Mouse (Mus musculus): ENCODE measurements at regions not wholly inside any gene's neighbourhood (a gene's known extent, or its start where the extent isn't known, plus 50 kb on each side); places are given as distances from the start of the nearest gene placed in this dataset.

GRCm38 (mm10) chr2:75112751-75113150, 287.1 kb downstream of the Mtx2 start:
- no peak for ATAC-seq (replicated peaks; ENCODE audit: insufficient number of reproducible peaks, low FRiP score, low TSS enrichment, low read depth)
- WGBS: 91% methylated on average over 9 of the region's 9 CpGs
- Histone ChIP-seq H3K9me3 (replicated peaks; ENCODE audit: control insufficient read depth, low read length) (no peaks in the 10 kb centered on the region), H3K4me1 (ENCODE audit: control insufficient read depth, insufficient read depth, low read length) (no peaks in the 10 kb centered on the region), H3K36me3 (replicated peaks; ENCODE audit: control insufficient read depth, insufficient read depth, low read depth, low read length) (no peaks in the 10 kb centered on the region), H3K4me3 (ENCODE audit: low read depth, low read length) (no peak overlapping the region), H3K9ac (replicated peaks; ENCODE audit: low read length) (no peak overlapping the region), H3K27me3 (ENCODE audit: control insufficient read depth, insufficient read depth, low read length) (no peaks in the 10 kb centered on the region), H3K27ac (replicated peaks; ENCODE audit: low read depth, low read length) (no peak overlapping the region), H3K4me2 (ENCODE audit: low read depth, low read length) (no peak overlapping the region)
- no peak for DNase-seq (ENCODE audit: low spot score)

- Histone ChIP-seq H3K27ac (replicated peaks; ENCODE audit: low read depth, low read length) (no peak overlapping the region), H3K27me3 (ENCODE audit: control insufficient read depth, insufficient read depth, low read length) (no peaks in the 10 kb centered on the region), H3K36me3 (replicated peaks; ENCODE audit: control insufficient read depth, insufficient read depth, low read depth, low read length) (no peaks in the 10 kb centered on the region), H3K9me3 (replicated peaks; ENCODE audit: control insufficient read depth, low read length) (no peaks in the 10 kb centered on the region), H3K9ac (replicated peaks; ENCODE audit: low read length) (no peak overlapping the region), H3K4me1 (ENCODE audit: control insufficient read depth, insufficient read depth, low read length) (no peaks in the 10 kb centered on the region), H3K4me3 (ENCODE audit: low read depth, low read length) (no peak overlapping the region), H3K4me2 (ENCODE audit: low read depth, low read length) (no peak overlapping the region)
- 49% methylated on average over 6 of the region's 6 CpGs for WGBS
- DNase-seq (ENCODE audit: low spot score) (no peak), ATAC-seq (replicated peaks; ENCODE audit: insufficient number of reproducible peaks, low FRiP score, low TSS enrichment, low read depth) (no peak)
Observed at GRCm38 (mm10) chr2:75114375-75114774, 288.8 kb downstream of the Mtx2 start.

- no peak for ATAC-seq (replicated peaks; ENCODE audit: insufficient number of reproducible peaks, low FRiP score, low TSS enrichment, low read depth)
- no peak overlapping the region for H3K27ac ChIP-seq (replicated peaks; ENCODE audit: low read depth, low read length)
- 81% methylated on average over 8 of the region's 8 CpGs for WGBS
- H3K4me3 ChIP-seq (ENCODE audit: low read depth, low read length): no peak overlapping the region
- H3K9ac ChIP-seq (replicated peaks; ENCODE audit: low read length): no peak overlapping the region
- no peaks in the 10 kb centered on the region for H3K36me3 ChIP-seq (replicated peaks; ENCODE audit: control insufficient read depth, insufficient read depth, low read depth, low read length)
- no peaks in the 10 kb centered on the region for H3K9me3 ChIP-seq (replicated peaks; ENCODE audit: control insufficient read depth, low read length)
- no peak for DNase-seq (ENCODE audit: low spot score)
- no peak overlapping the region for H3K4me2 ChIP-seq (ENCODE audit: low read depth, low read length)
- H3K27me3 ChIP-seq (ENCODE audit: control insufficient read depth, insufficient read depth, low read length): no peaks in the 10 kb centered on the region
- H3K4me1 ChIP-seq (ENCODE audit: control insufficient read depth, insufficient read depth, low read length): no peaks in the 10 kb centered on the region
Observed at GRCm38 (mm10) chr2:75118348-75118926, 292.8 kb downstream of the Mtx2 start.

- ATAC-seq (replicated peaks; ENCODE audit: insufficient number of reproducible peaks, low FRiP score, low TSS enrichment, low read depth): no peak
- no peak overlapping the region for H3K27ac ChIP-seq (replicated peaks; ENCODE audit: low read depth, low read length)
- H3K4me1 ChIP-seq (ENCODE audit: control insufficient read depth, insufficient read depth, low read length): no peaks in the 10 kb centered on the region
- H3K4me3 ChIP-seq (ENCODE audit: low read depth, low read length): no peak overlapping the region
- no peak overlapping the region for H3K9ac ChIP-seq (replicated peaks; ENCODE audit: low read length)
- no peaks in the 10 kb centered on the region for H3K36me3 ChIP-seq (replicated peaks; ENCODE audit: control insufficient read depth, insufficient read depth, low read depth, low read length)
- WGBS: 89% methylated on average over 9 of the region's 9 CpGs
- H3K27me3 ChIP-seq (ENCODE audit: control insufficient read depth, insufficient read depth, low read length): no peaks in the 10 kb centered on the region
- DNase-seq (ENCODE audit: low spot score): no peak
- no peaks in the 10 kb centered on the region for H3K9me3 ChIP-seq (replicated peaks; ENCODE audit: control insufficient read depth, low read length)
- H3K4me2 ChIP-seq (ENCODE audit: low read depth, low read length): no peak overlapping the region
Observed at GRCm38 (mm10) chr2:75119599-75119998, 294.0 kb downstream of the Mtx2 start.

- WGBS: 80% methylated on average over 10 of the region's 10 CpGs
- ATAC-seq (replicated peaks; ENCODE audit: insufficient number of reproducible peaks, low FRiP score, low TSS enrichment, low read depth) (no peak), DNase-seq (ENCODE audit: low spot score) (no peak)
- Histone ChIP-seq H3K9me3 (replicated peaks; ENCODE audit: control insufficient read depth, low read length) (no peaks in the 10 kb centered on the region), H3K4me3 (ENCODE audit: low read depth, low read length) (no peak overlapping the region), H3K27me3 (ENCODE audit: control insufficient read depth, insufficient read depth, low read length) (peaks cover 21% of the 10 kb centered on the region), H3K27ac (replicated peaks; ENCODE audit: low read depth, low read length) (no peak overlapping the region), H3K4me2 (ENCODE audit: low read depth, low read length) (no peak overlapping the region), H3K9ac (replicated peaks; ENCODE audit: low read length) (no peak overlapping the region), H3K4me1 (ENCODE audit: control insufficient read depth, insufficient read depth, low read length) (peaks cover 6% of the 10 kb centered on the region), H3K36me3 (replicated peaks; ENCODE audit: control insufficient read depth, insufficient read depth, low read depth, low read length) (no peaks in the 10 kb centered on the region)
Observed at GRCm38 (mm10) chr2:75133298-75134080, 307.9 kb downstream of the Mtx2 start.

GRCm38 (mm10) chr2:75136618-75137017, 311.0 kb downstream of the Mtx2 start:
- Histone ChIP-seq H3K27me3 (ENCODE audit: control insufficient read depth, insufficient read depth, low read length) (peaks cover 28% of the 10 kb centered on the region), H3K4me1 (ENCODE audit: control insufficient read depth, insufficient read depth, low read length) (peaks cover 6% of the 10 kb centered on the region), H3K4me2 (ENCODE audit: low read depth, low read length) (no peak overlapping the region), H3K36me3 (replicated peaks; ENCODE audit: control insufficient read depth, insufficient read depth, low read depth, low read length) (no peaks in the 10 kb centered on the region), H3K9ac (replicated peaks; ENCODE audit: low read length) (no peak overlapping the region), H3K27ac (replicated peaks; ENCODE audit: low read depth, low read length) (no peak overlapping the region), H3K4me3 (ENCODE audit: low read depth, low read length) (no peak overlapping the region), H3K9me3 (replicated peaks; ENCODE audit: control insufficient read depth, low read length) (no peaks in the 10 kb centered on the region)
- ATAC-seq (replicated peaks; ENCODE audit: insufficient number of reproducible peaks, low FRiP score, low TSS enrichment, low read depth): no peak
- WGBS: 9% methylated on average over 8 of the region's 8 CpGs
- DNase-seq (ENCODE audit: low spot score): no peak

- H3K4me2 ChIP-seq (ENCODE audit: low read depth, low read length): peak overlapping the region; percentile 74
- H3K36me3 ChIP-seq (replicated peaks; ENCODE audit: control insufficient read depth, insufficient read depth, low read depth, low read length): no peaks in the 10 kb centered on the region
- no peaks in the 10 kb centered on the region for H3K9me3 ChIP-seq (replicated peaks; ENCODE audit: control insufficient read depth, low read length)
- peaks cover 28% of the 10 kb centered on the region for H3K27me3 ChIP-seq (ENCODE audit: control insufficient read depth, insufficient read depth, low read length)
- peaks cover 6% of the 10 kb centered on the region for H3K4me1 ChIP-seq (ENCODE audit: control insufficient read depth, insufficient read depth, low read length)
- ATAC-seq (replicated peaks; ENCODE audit: insufficient number of reproducible peaks, low FRiP score, low TSS enrichment, low read depth): peak; percentile 70
- H3K9ac ChIP-seq (replicated peaks; ENCODE audit: low read length): peak overlapping the region; percentile 13; the same call in 1 of the 2 replicates
- no peak for DNase-seq (ENCODE audit: low spot score)
- H3K27ac ChIP-seq (replicated peaks; ENCODE audit: low read depth, low read length): no peak overlapping the region
- H3K4me3 ChIP-seq (ENCODE audit: low read depth, low read length): peak overlapping the region; percentile 19
- WGBS: under 1% methylated on average over 42 of the region's 42 CpGs
Observed at GRCm38 (mm10) chr2:75137133-75137982, 311.8 kb downstream of the Mtx2 start.
